Mouse (Mus musculus) small intestine, adult 2 months (tissue): ENCODE results near the gene Ppp1r13b. TPM values are rescaled to one million over a fixed set of nuclear protein-coding genes. Genes with fewer than 3 reads are reported as not detected.
A peak's percentile ranks its signal among the peaks of the same experiment; 100 is the strongest.

Experiments
- H3K27ac ChIP-seq: fragments of 200-500 bp; 2 replicates; pipeline ENCODE4 v1.5.1; 2012; ENCODE audit warnings: low read depth, low read length, control low read depth, inconsistent platforms; ENCODE audit not compliant: insufficient read depth
- H3K27me3 ChIP-seq: fragments of 200-500 bp; 2 replicates; pipeline ENCODE4 v1.6.1; 2012; ENCODE audit warnings: mild to moderate bottlenecking, moderate library complexity, low read length, inconsistent platforms; ENCODE audit not compliant: control insufficient read depth, insufficient read depth
- H3K36me3 ChIP-seq: fragments of 200-500 bp; 2 replicates; pipeline ENCODE4 v1.6.1; 2012; ENCODE audit warnings: mild to moderate bottlenecking, low read length, control low read depth, inconsistent platforms; ENCODE audit not compliant: control insufficient read depth, insufficient read depth
- H3K4me1 ChIP-seq: fragments of 200-500 bp; 2 replicates; pipeline ENCODE4 v1.6.1; 2012; ENCODE audit warnings: low read length, inconsistent platforms, mixed read lengths; ENCODE audit not compliant: control insufficient read depth, insufficient read depth, insufficient read length
- H3K4me3 ChIP-seq: fragments of 200-500 bp; 2 replicates; pipeline ENCODE4 v1.5.1; 2012; ENCODE audit warnings: low read depth, mild to moderate bottlenecking, control low read depth, inconsistent platforms, low read length, moderate library complexity
- CTCF ChIP-seq: fragments of 200-500 bp; IDR thresholded peaks from 2 replicates; pipeline ENCODE4 v1.5.1; 2012; ENCODE audit warnings: low read depth, mild to moderate bottlenecking, control low read depth, inconsistent platforms, low read length, moderate library complexity, mixed read lengths; ENCODE audit not compliant: insufficient replicate concordance, insufficient read length; ENCODE audit errors: extremely low read depth
- POLR2A ChIP-seq: fragments of 200-500 bp; IDR thresholded peaks from 2 replicates; pipeline ENCODE4 v1.6.1; 2012; ENCODE audit warnings: low read depth, mild to moderate bottlenecking, control low read depth, inconsistent platforms, low read length, moderate library complexity
- WGBS: fragments of 180-500 bp; shearing (Covaris S2); methylation state at CpG from one replicate; pipeline ENCODE4 v1.1.7; 2018; 5-methylcytosine and 5-hydroxymethylcytosine counted together
- polyA plus RNA-seq: library from polyadenylated mRNA; depleted of rRNA; stranded (reverse); fragments of >200 nt; gene quantifications from 2 replicates; pipeline ENCODE4 v1.2.3, GENCODE M21; 2012

Gene Ppp1r13b
- polyA plus RNA-seq, 1 experiment = 22.8 TPM

- no peak overlapping the region for H3K4me3 ChIP-seq
- TF ChIP-seq CTCF (no peak), POLR2A (no peak)
- peaks cover 15% of the 10 kb centered on the region for H3K36me3 ChIP-seq
- H3K27ac ChIP-seq = peak overlapping the region; percentile 10; the same call in 1 of the 2 replicates
- no peaks in the 10 kb centered on the region for H3K27me3 ChIP-seq
- WGBS = 19% methylated on average over 10 of the region's 10 CpGs
- peaks cover 6% of the 10 kb centered on the region; the same call in 1 of the 2 replicates for H3K4me1 ChIP-seq
Measured at GRCm38 (mm10) chr12:111853011-111853436, 54.9 kb downstream of the Ppp1r13b start.

DNA sequence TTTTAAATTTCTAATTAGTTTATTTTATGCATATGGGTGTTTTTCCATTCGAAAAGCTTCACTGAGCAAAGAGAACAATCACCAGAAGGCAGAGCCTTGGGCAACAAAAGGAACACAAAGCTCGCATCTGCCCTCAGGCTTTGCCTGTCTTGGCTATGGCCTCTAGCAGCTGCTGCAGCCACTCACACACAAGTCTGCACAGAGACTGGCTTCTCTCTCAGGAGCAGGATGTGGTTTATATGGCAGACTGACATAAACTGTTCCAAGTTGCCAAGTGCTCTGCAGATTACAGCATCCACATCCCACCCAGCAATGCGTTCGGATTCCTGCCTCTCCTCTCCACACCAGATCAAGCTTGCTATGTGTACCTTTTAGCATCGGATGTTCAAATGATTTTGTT, 56.2 kb downstream of the Ppp1r13b start:
- Histone ChIP-seq H3K4me3 (no peak overlapping the region), H3K36me3 (peaks cover 7% of the 10 kb centered on the region), H3K27me3 (no peaks in the 10 kb centered on the region), H3K4me1 (peaks cover 6% of the 10 kb centered on the region; the same call in 1 of the 2 replicates), H3K27ac (no peak overlapping the region)
- 80% methylated on average over 5 of the region's 5 CpGs for WGBS
- TF ChIP-seq POLR2A = no peak
- no peak for TF ChIP-seq CTCF

- Histone ChIP-seq H3K27ac (no peak overlapping the region), H3K36me3 (peaks cover 4% of the 10 kb centered on the region; the same call in 1 of the 2 replicates), H3K4me1 (peaks cover 6% of the 10 kb centered on the region; the same call in 1 of the 2 replicates), H3K4me3 (no peak overlapping the region), H3K27me3 (no peaks in the 10 kb centered on the region)
- TF ChIP-seq POLR2A = no peak
- TF ChIP-seq CTCF = no peak
- 88% methylated on average over 2 of the region's 2 CpGs for WGBS
Measured at GRCm38 (mm10) chr12:111851235-111851634, 56.7 kb downstream of the Ppp1r13b start.

GRCm38 (mm10) chr12:111848300-111848798, 59.6 kb downstream of the Ppp1r13b start:
- peak overlapping the region; percentile 37; the same call in 1 of the 2 replicates for H3K27ac ChIP-seq
- TF ChIP-seq CTCF (no peak), POLR2A (no peak)
- no peak overlapping the region for H3K4me3 ChIP-seq
- peaks cover 12% of the 10 kb centered on the region for H3K36me3 ChIP-seq
- 70% methylated on average over 9 of the region's 9 CpGs for WGBS
- no peaks in the 10 kb centered on the region; the same call in 1 of the 2 replicates for H3K4me1 ChIP-seq
- H3K27me3 ChIP-seq = no peaks in the 10 kb centered on the region

DNA sequence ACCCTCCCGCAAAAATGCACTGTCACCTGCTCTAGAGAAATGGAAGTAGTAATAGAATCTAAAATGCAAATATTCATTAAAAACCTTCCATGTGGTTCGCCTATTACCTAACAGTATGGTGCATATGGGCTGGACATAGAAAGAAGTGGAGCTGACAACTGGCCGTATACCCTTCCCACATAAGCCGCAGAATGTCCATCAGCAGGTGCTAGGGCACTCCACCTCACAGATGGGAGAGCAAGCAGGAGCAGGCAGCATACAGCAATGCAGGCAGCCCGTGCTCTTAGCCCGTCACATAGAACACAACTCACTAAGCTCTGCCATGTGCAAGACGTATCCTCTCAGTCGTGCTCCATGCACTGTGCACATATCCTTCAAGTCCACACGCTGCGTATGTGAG, 61.1 kb downstream of the Ppp1r13b start:
- no peak overlapping the region for H3K4me3 ChIP-seq
- no peak overlapping the region for H3K27ac ChIP-seq
- TF ChIP-seq POLR2A = no peak
- no peak for TF ChIP-seq CTCF
- H3K36me3 ChIP-seq = peaks cover 23% of the 10 kb centered on the region
- H3K27me3 ChIP-seq = no peaks in the 10 kb centered on the region
- no peaks in the 10 kb centered on the region; the same call in 1 of the 2 replicates for H3K4me1 ChIP-seq
- WGBS = 88% methylated on average over 10 of the region's 10 CpGs

DNA sequence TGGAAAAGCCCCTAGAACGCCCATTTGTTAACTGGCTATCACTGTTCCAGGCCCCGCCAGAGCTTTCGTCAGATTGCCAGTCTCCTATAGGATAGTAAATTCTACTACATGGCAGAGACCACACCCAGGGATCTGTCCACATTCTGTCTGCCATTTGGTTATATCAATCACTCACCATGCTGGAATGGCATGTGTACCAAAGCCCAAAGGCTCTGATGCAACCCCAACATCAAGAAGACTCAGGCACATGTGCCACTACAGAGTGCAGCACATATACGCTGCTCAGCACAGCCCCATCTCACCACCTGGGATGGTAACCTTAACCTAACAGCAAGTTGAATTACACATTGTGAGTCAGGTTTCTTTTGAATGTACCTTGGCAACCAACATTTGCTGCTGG, 62.0 kb downstream of the Ppp1r13b start:
- TF ChIP-seq POLR2A (no peak), CTCF (no peak)
- Histone ChIP-seq H3K27ac (no peak overlapping the region), H3K4me3 (no peak overlapping the region), H3K36me3 (peaks cover 29% of the 10 kb centered on the region), H3K27me3 (no peaks in the 10 kb centered on the region), H3K4me1 (no peaks in the 10 kb centered on the region; the same call in 1 of the 2 replicates)
- WGBS = 92% methylated on average over 4 of the region's 4 CpGs

DNA sequence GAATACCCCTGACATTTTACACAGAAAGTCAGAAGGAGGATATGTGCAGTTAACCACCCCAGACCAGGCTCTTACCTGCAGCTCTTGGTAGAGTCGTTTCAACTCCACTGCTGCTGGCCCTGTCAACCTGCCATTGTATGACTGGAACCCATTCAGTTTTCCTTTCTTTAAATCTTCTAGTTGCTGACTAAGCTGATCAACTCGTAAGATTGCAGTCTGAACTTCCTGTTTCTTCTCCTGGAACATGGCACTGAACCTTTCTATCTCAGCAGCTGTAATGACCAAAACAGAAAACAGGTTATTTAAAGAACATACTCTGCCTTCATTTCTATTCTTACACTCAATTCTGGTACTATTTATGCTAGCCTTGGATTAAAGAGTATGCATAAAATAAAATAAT, 64.4 kb downstream of the Ppp1r13b start:
- WGBS = 36% methylated on average over 2 of the region's 2 CpGs
- Histone ChIP-seq H3K27ac (no peak overlapping the region), H3K4me1 (peaks cover 3% of the 10 kb centered on the region; the same call in 1 of the 2 replicates), H3K4me3 (no peak overlapping the region), H3K27me3 (no peaks in the 10 kb centered on the region), H3K36me3 (peaks cover 48% of the 10 kb centered on the region)
- no peak for TF ChIP-seq CTCF
